In the genomic region with DNA sequence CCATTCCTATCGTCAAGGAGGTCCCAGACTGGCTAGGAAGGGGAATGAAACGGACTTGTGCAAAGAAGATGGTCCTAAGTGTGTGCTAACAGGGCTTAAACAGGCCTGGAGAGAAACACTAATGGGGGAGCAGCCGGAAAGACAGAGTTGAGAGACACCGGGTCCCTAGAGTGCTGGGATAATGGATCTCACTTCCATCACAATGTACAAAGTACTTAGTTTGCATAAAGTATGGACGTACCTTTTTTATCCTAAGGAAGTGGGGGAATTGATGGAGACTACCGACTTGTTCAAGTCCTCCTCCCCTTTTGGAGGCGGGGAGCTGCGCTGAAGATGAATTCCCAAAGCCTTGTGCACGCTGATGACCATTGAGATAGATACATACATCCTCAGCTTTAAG, we compare ENCODE assay signal across 8 mouse cellular contexts. TPM values are rescaled to one million over a fixed set of nuclear protein-coding genes. Genes with fewer than 3 reads are reported as not detected.
DNase-seq lines count a peak whose midpoint lies in the region; ATAC-seq and TF ChIP-seq lines count a peak whose summit lies in the region.
"Had no signal": no experiment of that assay in that cellular context is flagged by ENCODE, and none has a peak within 500 bp of the region (broad histone marks: within the 10 kb centered on the region; RNA-seq: fewer than 3 reads in every experiment).

No protein-coding gene starts in this region.

- H3K27ac ChIP-seq in forebrain, embryonic 13.5 days, result no peak overlapping the region
- H3K27ac ChIP-seq in limb, embryonic 11.5 days (replicated peaks; ENCODE audit: low read depth, low read length), result no peak overlapping the region
- no peak overlapping the region for H3K27ac ChIP-seq in stomach, embryonic 14.5 days (ENCODE audit: low read length)

- H3K4me3 ChIP-seq in lung, adult 2 months (replicated peaks; ENCODE audit: extremely low read depth, low read depth, low read length), result peak overlapping the region; percentile 95
- H3K4me3 ChIP-seq in forebrain, embryonic 13.5 days, result peak overlapping the region; percentile 65
- H3K4me3 ChIP-seq in limb, embryonic 11.5 days (ENCODE audit: low read depth, low read length), result no peak overlapping the region; the same call in 1 of the 2 replicates
- H3K4me3 ChIP-seq in stomach, embryonic 14.5 days (ENCODE audit: low read depth, low read length), result peak overlapping the region; percentile 64; the same call in 1 of the 2 replicates

- H3K27me3 ChIP-seq in forebrain, embryonic 13.5 days, result peaks cover 41% of the 10 kb centered on the region
- peaks cover 14% of the 10 kb centered on the region for H3K27me3 ChIP-seq in limb, embryonic 11.5 days (ENCODE audit: control insufficient read depth, insufficient read depth, low read length)
- H3K27me3 ChIP-seq in stomach, embryonic 14.5 days (ENCODE audit: control insufficient read depth, insufficient read depth, low read length), result 0 out of 2 replicates have a peak, but pooled peaks cover 3% of the 10 kb centered on the region

- H3K9me3 ChIP-seq in forebrain, embryonic 13.5 days (replicated peaks), result no peaks in the 10 kb centered on the region
- H3K9me3 ChIP-seq in limb, embryonic 11.5 days (ENCODE audit: control insufficient read depth, low read length), result no peaks in the 10 kb centered on the region
- H3K9me3 ChIP-seq in stomach, embryonic 14.5 days (ENCODE audit: control insufficient read depth, low read depth, low read length), result no peaks in the 10 kb centered on the region

- ATAC-seq in forebrain, embryonic 13.5 days, result no peak
- no peak for ATAC-seq in limb, embryonic 11.5 days (ENCODE audit: insufficient number of reproducible peaks, low FRiP score, low TSS enrichment, low read depth)
- no peak for ATAC-seq in stomach, embryonic 14.5 days (ENCODE audit: insufficient number of reproducible peaks, insufficient read depth, low FRiP score, low read depth)

- DNase-seq in lung, adult 2 months, result no peak
- DNase-seq in lung, postnatal 10 days, result no peak
- DNase-seq in limb, embryonic 11.5 days (ENCODE audit: low spot score), result no peak
- no peak for DNase-seq in right cerebral cortex, postnatal 14 days
- DNase-seq in left cerebral cortex, postnatal 25 days (ENCODE audit: low spot score in 2 of 2), result no peak

- H3K4me1 ChIP-seq in lung, adult 2 months (ENCODE audit: control insufficient read depth, insufficient read depth, low read length), result peaks cover 13% of the 10 kb centered on the region
- H3K4me1 ChIP-seq in forebrain, embryonic 13.5 days, result peaks cover 28% of the 10 kb centered on the region
- H3K4me1 ChIP-seq in limb, embryonic 11.5 days (ENCODE audit: control insufficient read depth, insufficient read depth, low read length), result peaks cover 3% of the 10 kb centered on the region; the same call in 1 of the 2 replicates
- peaks cover 7% of the 10 kb centered on the region; the same call in 1 of the 2 replicates for H3K4me1 ChIP-seq in stomach, embryonic 14.5 days (ENCODE audit: control insufficient read depth, insufficient read depth, low read length)

- H3K9ac ChIP-seq in forebrain, embryonic 13.5 days, result no peak overlapping the region
- no peak overlapping the region for H3K9ac ChIP-seq in limb, embryonic 11.5 days (ENCODE audit: low read length)
- no peak overlapping the region for H3K9ac ChIP-seq in stomach, embryonic 14.5 days (replicated peaks; ENCODE audit: low read depth, low read length)

- TF ChIP-seq CTCF in lung, adult 2 months (IDR thresholded peaks at IDR 0.05; ENCODE audit: insufficient read depth, low read length), result no peak

- H3K4me2 ChIP-seq in forebrain, embryonic 13.5 days, result peak overlapping the region; percentile 99
- H3K4me2 ChIP-seq in limb, embryonic 11.5 days (ENCODE audit: low read depth, severe bottlenecking), result peak overlapping the region; percentile 100; the same call in 1 of the 2 replicates
- peak overlapping the region; percentile 97 for H3K4me2 ChIP-seq in stomach, embryonic 14.5 days (replicated peaks; ENCODE audit: low read depth, low read length)

- no peaks in the 10 kb centered on the region for H3K36me3 ChIP-seq in forebrain, embryonic 13.5 days (ENCODE audit: poor library complexity, severe bottlenecking)
- H3K36me3 ChIP-seq in limb, embryonic 11.5 days (ENCODE audit: control insufficient read depth, insufficient read depth, low read length), result no peaks in the 10 kb centered on the region
- H3K36me3 ChIP-seq in stomach, embryonic 14.5 days (ENCODE audit: control insufficient read depth, insufficient read depth, low read length), result no peaks in the 10 kb centered on the region

- WGBS in lung, adult 2 months, result 41% methylated on average over 9 of the region's 9 CpGs
- WGBS in forebrain, embryonic 13.5 days, result 16% methylated on average over 9 of the region's 9 CpGs
- WGBS in limb, embryonic 11.5 days, result 16% methylated on average over 9 of the region's 9 CpGs
- 27% methylated on average over 9 of the region's 9 CpGs for WGBS in stomach, embryonic 14.5 days

- intact Hi-C loops in left cerebral cortex, postnatal 25 days (cut with DNase I), result no loop called here

- TF ChIP-seq POLR2A in lung, adult 2 months (IDR thresholded peaks at IDR 0.05; ENCODE audit: borderline replicate concordance, extremely low read depth, low read depth, low read length), result no peak

RNA-seq across cellular contexts. Expression of a gene that starts 1.4 kb away (rescaled TPM):
- 0.72 and 1.1 TPM in 2 replicates for polyA plus RNA-seq in lung, adult 2 months (2012; rRNA removed)
- polyA plus RNA-seq in forebrain, embryonic 13.5 days (2015; fragmentation: Nextera tagmentation; extraction: Ambion mirVana), result 0.13 TPM in 1 of 2 replicates, not detected in the other
- polyA plus RNA-seq in limb, embryonic 11.5 days (2014; fragmentation: Nextera tagmentation; extraction: Ambion mirVana), result 0.08 and 0.10 TPM in 2 replicates
- 0.46 and 0.48 TPM in 2 replicates for polyA plus RNA-seq in stomach, embryonic 14.5 days (2014; fragmentation: Nextera tagmentation; extraction: Ambion mirVana)
- under 1 TPM; 0.34 to 0.43 TPM for total RNA-seq in left cerebral cortex, postnatal 25 days (2021)

RNA-seq across cellular contexts. Expression of a gene that starts 6.1 kb away (rescaled TPM):
- polyA plus RNA-seq in lung, adult 2 months (2012; rRNA removed), result 12.5 and 15.7 TPM in 2 replicates
- 91.1 and 99.1 TPM in 2 replicates for polyA plus RNA-seq in forebrain, embryonic 13.5 days (2015; fragmentation: Nextera tagmentation; extraction: Ambion mirVana)
- 134 and 137 TPM in 2 replicates for polyA plus RNA-seq in limb, embryonic 11.5 days (2014; fragmentation: Nextera tagmentation; extraction: Ambion mirVana)
- polyA plus RNA-seq in stomach, embryonic 14.5 days (2014; fragmentation: Nextera tagmentation; extraction: Ambion mirVana), result 114 and 128 TPM in 2 replicates
- 10 to 100 TPM; 80.2 to 85.7 TPM for total RNA-seq in left cerebral cortex, postnatal 25 days (2021)

RNA-seq across cellular contexts. Expression of a gene that starts 40.1 kb away (rescaled TPM):
- polyA plus RNA-seq in lung, adult 2 months (2012; rRNA removed), result 0.10 TPM in 1 of 2 replicates, not detected in the other
- 0.37 and 0.38 TPM in 2 replicates for polyA plus RNA-seq in forebrain, embryonic 13.5 days (2015; fragmentation: Nextera tagmentation; extraction: Ambion mirVana)
- 0.15 TPM in 1 of 2 replicates, not detected in the other for polyA plus RNA-seq in limb, embryonic 11.5 days (2014; fragmentation: Nextera tagmentation; extraction: Ambion mirVana)
- 0.31 and 0.42 TPM in 2 replicates for polyA plus RNA-seq in stomach, embryonic 14.5 days (2014; fragmentation: Nextera tagmentation; extraction: Ambion mirVana)
- total RNA-seq in left cerebral cortex, postnatal 25 days (2021), result 1 to 10 TPM; 3.8 to 7.4 TPM
- total RNA-seq: adrenal gland, postnatal 14 days had no signal
